Mouse (Mus musculus) lung, adult 2 months (tissue): ENCODE results near the gene Bpifc. TPM values are rescaled to one million over a fixed set of nuclear protein-coding genes. Genes with fewer than 3 reads are reported as not detected.

Experiments
- DNase-seq: peaks from one replicate; pipeline ENCODE4 v3.0.0; 2022
- H3K4me1 ChIP-seq: fragments of 200-500 bp; 2 replicates; pipeline ENCODE4 v1.6.1; 2011; ENCODE audit warnings: low read length; ENCODE audit not compliant: control insufficient read depth, insufficient read depth
- H3K4me3 ChIP-seq: fragments of 200-500 bp; replicated peaks from 2 replicates; pipeline ENCODE3; 2011; ENCODE audit warnings: low read depth, mild to moderate bottlenecking, control low read depth, low read length; ENCODE audit errors: extremely low read depth
- CTCF ChIP-seq: fragments of 200-500 bp; IDR thresholded peaks from 2 replicates; pipeline ENCODE4 v1.5.1; 2011; ENCODE audit warnings: mild to moderate bottlenecking, low read length, control low read depth; ENCODE audit not compliant: insufficient read depth
- POLR2A ChIP-seq: fragments of 200-500 bp; IDR thresholded peaks from 2 replicates; pipeline ENCODE4 v1.6.1; 2011; ENCODE audit warnings: low read depth, mild to moderate bottlenecking, control low read depth, low read length, borderline replicate concordance; ENCODE audit errors: extremely low read depth
- WGBS: fragments of 180-500 bp; shearing (Covaris S2); methylation state at CpG from one replicate; pipeline ENCODE4 v1.1.7; 2018; 5-methylcytosine and 5-hydroxymethylcytosine counted together
- polyA plus RNA-seq: library from polyadenylated mRNA; depleted of rRNA; stranded (reverse); fragments of >200 nt; gene quantifications from 2 replicates; pipeline ENCODE4 v1.2.3, GENCODE M21; 2012

Bpifc gene
- polyA plus RNA-seq, 1 experiment, result 2.9 TPM

- Histone ChIP-seq H3K4me1 (no peaks in the 10 kb centered on the region; the same call in 1 of the 2 replicates), H3K4me3 (no peak overlapping the region)
- TF ChIP-seq POLR2A (no peak), CTCF (no peak)
- DNase-seq, result no peak
- WGBS, result 42% methylated on average over 9 of the region's 9 CpGs
Observed at GRCm38 (mm10) chr10:85962897-85963296, 48.8 kb downstream of the Bpifc start.

DNA sequence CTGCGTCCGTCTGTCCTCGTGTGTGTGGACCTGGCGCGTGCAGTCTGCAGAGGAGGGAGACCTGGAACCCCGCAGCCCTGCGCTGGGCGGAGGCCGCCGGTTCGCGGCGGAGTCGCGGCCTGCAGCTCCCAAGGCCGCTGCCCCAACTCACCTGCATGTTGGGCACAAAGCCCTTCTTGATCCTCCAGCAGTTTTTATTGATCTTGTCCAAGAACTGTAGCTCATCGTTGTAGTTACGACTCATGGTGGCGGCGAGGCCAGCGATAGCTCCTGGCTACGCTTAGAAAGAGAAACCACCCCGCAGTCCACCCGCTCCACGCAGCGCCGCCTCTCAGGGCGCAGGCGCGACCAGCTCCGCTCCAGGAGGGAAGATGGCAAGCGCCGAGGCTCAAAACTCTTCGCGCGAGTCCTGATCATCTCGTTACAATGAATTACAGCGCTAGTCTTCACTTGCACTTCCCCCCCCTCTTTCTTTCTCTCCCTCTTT, 54.2 kb downstream of the Bpifc start, which contains the start of gene Rtcb:
Gene Rtcb (minus strand): TSS at position 360 of the 487 bp plus-strand sequence.
- TF ChIP-seq CTCF (no peak), POLR2A (peak; percentile 86; the same call in 1 of the 2 replicates)
- DNase-seq, result peak; percentile 97
- H3K4me1 ChIP-seq, result peaks cover 3% of the 10 kb centered on the region; the same call in 1 of the 2 replicates
- under 1% methylated on average over 38 of the region's 38 CpGs for WGBS
- H3K4me3 ChIP-seq, result peak within 1 kb of the TSS; percentile 84

- Histone ChIP-seq H3K4me3 (peak overlapping the region; percentile 84), H3K4me1 (peaks cover 3% of the 10 kb centered on the region; the same call in 1 of the 2 replicates)
- DNase-seq, result peak; percentile 9
- WGBS, result 2% methylated on average over 20 of the region's 20 CpGs
- no peak for TF ChIP-seq CTCF
- TF ChIP-seq POLR2A, result no peak
Observed at GRCm38 (mm10) chr10:85956871-85957419, 54.8 kb downstream of the Bpifc start.

DNA sequence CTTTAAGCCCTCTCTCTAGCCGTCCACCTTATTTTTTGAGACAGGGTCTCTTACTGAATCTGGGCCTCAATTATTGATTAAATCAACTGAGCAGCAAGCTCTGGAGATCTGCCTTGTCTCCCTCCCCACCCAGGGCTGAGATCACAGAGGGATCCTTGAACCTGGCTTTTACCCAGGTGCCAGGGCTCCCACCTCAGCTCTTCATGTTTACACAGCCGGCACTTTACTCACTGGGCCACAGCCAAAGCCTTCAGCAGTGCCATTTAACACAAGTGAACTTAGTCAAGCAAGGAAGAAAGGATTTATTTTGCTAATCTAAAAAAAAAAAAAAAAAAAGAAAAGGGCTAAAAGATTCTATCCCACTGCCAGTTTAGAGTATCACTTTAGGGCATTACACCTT, 57.3 kb downstream of the Bpifc start:
- WGBS, result 40% methylated on average over 2 of the region's 2 CpGs
- peak; percentile 15 for DNase-seq

GRCm38 (mm10) chr10:85953401-85953800, 58.3 kb downstream of the Bpifc start:
- Histone ChIP-seq H3K4me3 (no peak overlapping the region), H3K4me1 (peaks cover 3% of the 10 kb centered on the region; the same call in 1 of the 2 replicates)
- 33% methylated on average over 3 of the region's 3 CpGs for WGBS
- no peak for DNase-seq
- TF ChIP-seq POLR2A (no peak), CTCF (no peak)

More for the DNA sequence above, 57.3 kb downstream of the Bpifc start:
- no peak overlapping the region for H3K4me3 ChIP-seq
- no peak for TF ChIP-seq POLR2A
- TF ChIP-seq CTCF, result no peak
- H3K4me1 ChIP-seq, result peaks cover 3% of the 10 kb centered on the region; the same call in 1 of the 2 replicates

DNA sequence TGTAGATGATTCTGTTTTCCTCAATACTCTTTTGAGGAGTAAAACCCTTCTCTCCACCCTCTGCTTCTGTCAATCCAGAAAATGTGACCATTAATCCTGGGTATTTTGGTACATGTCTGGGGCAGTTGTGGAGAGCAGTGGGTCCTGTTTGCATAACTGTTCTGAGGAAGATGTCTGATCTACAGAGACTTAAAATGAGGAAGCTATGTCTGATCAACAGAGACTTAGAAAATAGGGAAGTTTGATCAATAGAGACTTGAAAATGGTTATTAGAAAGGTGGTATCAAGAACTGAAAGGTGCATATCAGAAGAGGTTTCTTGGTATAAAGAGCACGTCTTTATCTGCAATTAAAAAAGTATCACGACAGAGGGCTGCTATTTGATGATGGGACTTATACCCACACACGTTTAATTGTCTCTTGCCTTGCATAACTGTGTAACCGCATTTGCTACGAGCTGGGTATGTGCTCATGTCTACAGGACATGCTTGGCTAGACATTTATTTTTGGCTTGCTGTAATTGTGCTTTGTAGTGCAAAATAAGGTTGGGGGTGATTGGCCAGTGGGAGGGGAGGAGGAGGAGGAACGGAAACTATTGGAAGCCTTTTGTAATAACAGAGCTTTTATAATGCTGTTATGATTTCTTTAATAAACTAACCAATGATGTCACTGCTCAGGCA, 59.8 kb downstream of the Bpifc start:
- no peak for TF ChIP-seq POLR2A
- no peak for TF ChIP-seq CTCF
- Histone ChIP-seq H3K4me3 (no peak overlapping the region), H3K4me1 (peaks cover 3% of the 10 kb centered on the region; the same call in 1 of the 2 replicates)
- WGBS, result 73% methylated on average over 6 of the region's 6 CpGs
- DNase-seq, result no peak

DNA sequence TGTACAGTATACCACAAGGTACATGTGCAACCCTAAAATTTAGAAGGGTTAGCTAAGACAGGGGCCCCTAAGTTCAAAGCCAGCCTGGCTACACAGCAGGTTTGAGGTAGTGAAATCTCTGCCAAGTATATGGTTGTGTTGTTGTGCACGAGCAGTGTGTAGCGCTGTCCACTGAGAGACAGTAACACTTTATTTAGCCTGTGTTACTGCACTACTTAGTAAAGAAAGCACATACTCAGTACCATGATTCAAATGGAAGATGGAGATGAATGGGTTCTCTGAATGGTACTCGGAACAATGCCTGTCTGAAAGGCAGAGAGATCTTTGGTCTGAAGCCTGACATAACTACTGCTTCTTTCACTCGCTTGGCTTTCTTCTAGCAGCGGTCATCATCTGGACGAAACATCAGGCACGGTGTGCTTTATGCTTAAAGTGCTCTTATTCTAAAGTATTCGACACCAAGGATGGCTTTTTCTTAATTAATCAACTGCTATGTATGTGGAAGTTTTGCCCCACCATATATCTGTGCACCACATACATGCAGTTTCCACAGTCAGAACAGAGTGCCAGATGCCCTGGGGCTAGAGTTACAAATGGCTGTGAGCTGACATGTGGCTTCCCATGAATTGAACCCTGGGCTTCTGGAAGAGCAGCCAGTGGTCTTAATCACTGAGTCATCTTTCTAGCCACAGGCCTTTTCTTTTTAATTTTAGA, 63.1 kb downstream of the Bpifc start:
- DNase-seq, result no peak
- no peak overlapping the region for H3K4me3 ChIP-seq
- no peak for TF ChIP-seq CTCF
- TF ChIP-seq POLR2A, result no peak
- 94% methylated on average over 8 of the region's 8 CpGs for WGBS
- no peaks in the 10 kb centered on the region for H3K4me1 ChIP-seq

DNA sequence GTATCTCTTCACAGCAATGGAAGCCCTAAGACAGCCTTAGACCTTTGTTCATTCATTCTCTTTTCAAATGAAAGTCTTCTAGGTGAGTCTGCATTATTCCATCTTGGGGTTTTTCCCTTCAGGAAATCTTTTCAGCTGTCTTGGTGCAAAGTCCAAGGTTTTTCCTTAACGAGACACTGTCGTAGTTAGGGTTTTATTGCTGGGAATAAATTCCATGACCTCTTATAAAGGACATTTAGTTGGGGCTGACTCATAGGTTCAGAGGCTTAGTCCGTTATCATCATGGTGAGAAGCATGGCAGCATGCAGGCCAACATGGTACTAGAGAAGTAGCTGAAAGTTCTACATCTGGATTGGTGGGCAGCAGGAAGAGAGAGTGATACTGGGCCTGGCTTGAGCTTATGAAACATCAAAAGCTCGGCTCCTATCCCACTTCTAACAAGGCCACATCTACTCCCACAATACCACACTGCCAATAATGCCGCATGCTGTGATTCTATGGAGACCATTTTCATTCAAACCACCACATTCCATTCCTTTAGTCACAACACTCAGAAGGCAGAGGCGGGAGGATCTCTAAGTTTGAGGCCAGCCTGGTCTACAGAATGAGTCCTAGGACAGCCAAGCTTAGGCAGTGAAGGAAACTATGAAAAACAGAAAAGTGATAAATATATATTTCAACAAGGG, 75.3 kb downstream of the Bpifc start:
- Histone ChIP-seq H3K4me1 (no peaks in the 10 kb centered on the region), H3K4me3 (no peak overlapping the region)
- WGBS, result 97% methylated on average over 6 of the region's 6 CpGs
- DNase-seq, result no peak
- no peak for TF ChIP-seq CTCF
- no peak for TF ChIP-seq POLR2A

DNA sequence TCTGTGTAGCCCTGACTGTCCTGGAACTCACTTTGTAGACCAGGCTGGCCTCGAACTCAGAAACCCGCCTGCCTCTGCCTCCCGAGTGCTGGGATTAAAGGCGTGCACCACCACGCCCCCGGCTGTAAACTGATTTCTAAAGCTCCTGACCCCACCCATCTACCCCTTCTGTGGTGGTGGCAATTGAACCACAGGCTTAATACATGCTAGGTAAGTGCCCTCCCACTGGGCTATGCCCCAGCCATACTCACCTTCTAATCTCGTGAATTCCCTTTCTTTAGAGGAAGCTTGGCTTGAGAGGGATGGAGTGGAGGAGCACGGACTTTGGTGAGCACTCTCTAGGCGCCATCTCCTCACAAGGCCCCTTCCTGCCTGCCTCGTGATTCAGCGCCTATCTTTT, 81.7 kb downstream of the Bpifc start:
- no peak overlapping the region for H3K4me3 ChIP-seq
- WGBS, result 91% methylated on average over 11 of the region's 11 CpGs
- H3K4me1 ChIP-seq, result no peaks in the 10 kb centered on the region
- no peak for DNase-seq
- no peak for TF ChIP-seq CTCF
- TF ChIP-seq POLR2A, result no peak
